Mouse (Mus musculus): ENCODE data around the gene Grik3. TPM values are rescaled to one million over a fixed set of nuclear protein-coding genes. Genes with fewer than 3 reads are reported as not detected.

The Grik3 gene
- polyA plus RNA-seq, 1 experiment: 29.5 TPM

DNA sequence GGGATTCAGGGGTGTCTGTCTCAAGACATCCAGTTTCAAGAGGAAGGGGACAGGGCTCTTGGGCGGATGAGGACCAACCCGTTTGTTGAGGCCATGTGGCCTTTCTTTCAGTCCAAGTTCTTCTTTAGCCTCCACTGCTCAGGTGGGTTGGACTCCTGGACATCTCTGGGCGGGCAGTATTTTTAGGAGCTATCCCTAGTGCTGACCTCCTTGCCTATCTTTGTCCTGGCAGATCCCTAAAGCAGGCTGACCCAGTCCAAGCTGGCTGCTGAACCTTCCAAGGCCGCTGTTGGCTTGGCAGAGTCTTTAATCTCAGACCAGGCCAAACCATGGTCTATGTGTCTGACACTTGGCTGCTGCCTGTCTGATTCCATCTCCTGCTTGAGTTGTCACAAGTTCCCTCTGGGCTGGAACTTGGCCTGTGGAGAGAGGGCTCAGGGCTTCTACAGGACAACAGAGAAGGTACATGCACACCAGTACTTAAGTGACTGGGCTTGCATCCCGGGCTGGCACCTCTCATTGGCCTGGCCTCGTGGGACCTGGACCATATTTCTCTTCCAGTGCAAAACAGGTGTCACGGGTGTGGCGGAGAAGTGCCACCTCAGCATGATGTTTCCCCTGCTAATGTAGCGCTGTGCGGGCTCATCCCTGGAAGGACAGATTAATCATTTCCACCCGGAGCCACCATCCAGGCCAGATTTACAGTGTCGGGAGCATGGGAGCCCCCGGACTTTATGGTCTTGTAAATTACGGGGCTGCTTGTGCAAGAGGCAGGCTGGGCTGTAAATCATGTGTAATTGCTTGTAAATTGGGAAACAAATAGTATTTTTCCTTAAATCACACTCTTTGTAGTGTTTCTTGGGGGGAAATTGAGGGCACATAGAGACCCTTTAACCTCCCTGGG is 66.2 kb downstream of the Grik3 start:
- no peak for TF ChIP-seq CTCF (IDR thresholded peaks at IDR 0.05; ENCODE audit: extremely low read depth, insufficient read depth, low read length)

DNA sequence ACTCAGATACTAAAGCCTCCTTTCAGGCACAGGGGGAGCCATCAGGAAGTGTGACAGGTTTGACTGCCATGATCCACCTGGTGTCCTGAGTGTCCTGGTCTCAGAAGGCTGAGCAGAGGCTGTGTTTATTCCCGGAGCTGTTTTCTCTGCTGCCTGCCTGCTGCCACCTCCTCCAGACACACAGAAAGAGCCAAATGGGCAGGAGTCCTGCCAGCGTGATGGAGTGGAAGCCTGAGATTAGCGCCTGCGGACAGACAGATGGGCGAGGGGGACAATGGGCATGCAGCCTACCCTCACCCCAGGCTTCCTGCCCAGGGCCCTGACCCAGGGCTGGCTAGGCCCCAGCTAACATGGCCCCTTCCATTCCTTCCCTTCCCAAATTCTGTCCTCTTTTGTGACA is 69.1 kb downstream of the Grik3 start:
- TF ChIP-seq POLR2A (IDR thresholded peaks at IDR 0.05; ENCODE audit: extremely low read depth, insufficient read depth, low read length) (no peak), CTCF (IDR thresholded peaks at IDR 0.05; ENCODE audit: extremely low read depth, insufficient read depth, low read length) (no peak)
- no peak overlapping the region for H3K27ac ChIP-seq (ENCODE audit: insufficient read depth, low read length)
- peaks cover 4% of the 10 kb centered on the region for H3K4me1 ChIP-seq (ENCODE audit: control insufficient read depth, insufficient read depth, low read length)
- no peak overlapping the region for H3K4me3 ChIP-seq (ENCODE audit: insufficient read depth, low read length)

More for the DNA sequence above, 66.2 kb downstream of the Grik3 start:
- Histone ChIP-seq H3K27ac (ENCODE audit: insufficient read depth, low read length) (no peak overlapping the region), H3K4me1 (ENCODE audit: control insufficient read depth, insufficient read depth, low read length) (peaks cover 4% of the 10 kb centered on the region), H3K4me3 (ENCODE audit: insufficient read depth, low read length) (no peak overlapping the region)

- Histone ChIP-seq H3K4me1 (ENCODE audit: control insufficient read depth, insufficient read depth, low read length) (peaks cover 2% of the 10 kb centered on the region), H3K27ac (ENCODE audit: insufficient read depth, low read length) (no peak overlapping the region)
Measured at GRCm38 (mm10) chr4:125560806-125561205, 70.3 kb downstream of the Grik3 start.

GRCm38 (mm10) chr4:125563579-125563978 is 73.1 kb downstream of the Grik3 start:
- TF ChIP-seq CTCF (IDR thresholded peaks at IDR 0.05; ENCODE audit: extremely low read depth, insufficient read depth, low read length): no peak
- no peak for TF ChIP-seq POLR2A (IDR thresholded peaks at IDR 0.05; ENCODE audit: extremely low read depth, insufficient read depth, low read length)
- Histone ChIP-seq H3K4me1 (ENCODE audit: control insufficient read depth, insufficient read depth, low read length) (peaks cover 2% of the 10 kb centered on the region), H3K27ac (ENCODE audit: insufficient read depth, low read length) (no peak overlapping the region), H3K4me3 (ENCODE audit: insufficient read depth, low read length) (no peak overlapping the region)

More at GRCm38 (mm10) chr4:125560806-125561205, 70.3 kb downstream of the Grik3 start:
- TF ChIP-seq CTCF (IDR thresholded peaks at IDR 0.05; ENCODE audit: extremely low read depth, insufficient read depth, low read length) (no peak), POLR2A (IDR thresholded peaks at IDR 0.05; ENCODE audit: extremely low read depth, insufficient read depth, low read length) (no peak)
- no peak overlapping the region for H3K4me3 ChIP-seq (ENCODE audit: insufficient read depth, low read length)

- H3K4me3 ChIP-seq (ENCODE audit: insufficient read depth, low read length): no peak overlapping the region
- peaks cover 2% of the 10 kb centered on the region for H3K4me1 ChIP-seq (ENCODE audit: control insufficient read depth, insufficient read depth, low read length)
- no peak for TF ChIP-seq POLR2A (IDR thresholded peaks at IDR 0.05; ENCODE audit: extremely low read depth, insufficient read depth, low read length)
- TF ChIP-seq CTCF (IDR thresholded peaks at IDR 0.05; ENCODE audit: extremely low read depth, insufficient read depth, low read length): no peak
- H3K27ac ChIP-seq (ENCODE audit: insufficient read depth, low read length): no peak overlapping the region
Measured at GRCm38 (mm10) chr4:125564008-125564710, 73.7 kb downstream of the Grik3 start.

- TF ChIP-seq POLR2A (IDR thresholded peaks at IDR 0.05; ENCODE audit: extremely low read depth, insufficient read depth, low read length): no peak
- TF ChIP-seq CTCF (IDR thresholded peaks at IDR 0.05; ENCODE audit: extremely low read depth, insufficient read depth, low read length): 0 out of 2 replicates have a peak, but pooled peaks have one; percentile 8
- Histone ChIP-seq H3K27ac (ENCODE audit: insufficient read depth, low read length) (no peak overlapping the region), H3K4me1 (ENCODE audit: control insufficient read depth, insufficient read depth, low read length) (no peaks in the 10 kb centered on the region), H3K4me3 (ENCODE audit: insufficient read depth, low read length) (no peak overlapping the region)
Measured at GRCm38 (mm10) chr4:125565711-125566439, 75.4 kb downstream of the Grik3 start.

- no peak overlapping the region for H3K27ac ChIP-seq (ENCODE audit: insufficient read depth, low read length)
- no peak overlapping the region for H3K4me3 ChIP-seq (ENCODE audit: insufficient read depth, low read length)
- 0 out of 2 replicates have a peak, but pooled peaks cover under 1% of the 10 kb centered on the region for H3K4me1 ChIP-seq (ENCODE audit: control insufficient read depth, insufficient read depth, low read length)
- TF ChIP-seq POLR2A (IDR thresholded peaks at IDR 0.05; ENCODE audit: extremely low read depth, insufficient read depth, low read length) (no peak), CTCF (IDR thresholded peaks at IDR 0.05; ENCODE audit: extremely low read depth, insufficient read depth, low read length) (no peak)
Measured at GRCm38 (mm10) chr4:125568210-125568609, 77.7 kb downstream of the Grik3 start.

DNA sequence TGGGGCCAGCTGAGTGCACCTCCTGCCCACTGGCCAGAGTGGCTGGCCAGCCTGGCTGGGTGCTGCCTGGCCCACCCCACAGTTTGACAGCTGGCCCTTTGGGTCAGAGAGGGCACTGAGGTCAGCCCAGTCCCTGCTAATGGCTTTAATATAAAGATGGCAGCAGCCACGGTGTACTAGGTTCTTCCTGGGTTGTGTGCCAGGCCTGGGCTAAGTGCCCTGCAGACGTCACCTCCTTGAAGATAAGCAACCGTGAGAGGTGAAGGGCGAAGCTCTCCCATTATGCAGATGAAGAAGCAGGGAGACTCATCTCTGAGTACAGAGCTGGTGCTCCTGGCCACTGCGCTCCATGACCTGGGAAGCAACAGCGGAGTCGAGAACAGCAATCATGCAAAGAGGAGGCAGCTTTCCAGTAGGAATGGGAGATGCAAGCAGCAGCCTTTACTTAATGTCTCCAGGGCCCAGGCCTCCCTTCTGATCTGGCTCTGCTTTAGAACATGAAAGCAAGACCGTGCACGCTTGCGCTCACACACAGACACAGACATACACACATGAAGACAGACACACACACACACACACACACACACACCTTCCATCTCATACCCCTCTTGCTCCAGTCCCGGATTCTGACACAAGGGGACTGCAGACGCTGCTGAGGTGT is 81.3 kb downstream of the Grik3 start:
- H3K4me3 ChIP-seq (ENCODE audit: insufficient read depth, low read length): no peak overlapping the region
- TF ChIP-seq POLR2A (IDR thresholded peaks at IDR 0.05; ENCODE audit: extremely low read depth, insufficient read depth, low read length) (no peak), CTCF (IDR thresholded peaks at IDR 0.05; ENCODE audit: extremely low read depth, insufficient read depth, low read length) (no peak)
- H3K27ac ChIP-seq (ENCODE audit: insufficient read depth, low read length): no peak overlapping the region
- H3K4me1 ChIP-seq (ENCODE audit: control insufficient read depth, insufficient read depth, low read length): 0 out of 2 replicates have a peak, but pooled peaks cover 2% of the 10 kb centered on the region

GRCm38 (mm10) chr4:125572312-125572663 is 81.8 kb downstream of the Grik3 start:
- Histone ChIP-seq H3K4me1 (ENCODE audit: control insufficient read depth, insufficient read depth, low read length) (0 out of 2 replicates have a peak, but pooled peaks cover 2% of the 10 kb centered on the region), H3K4me3 (ENCODE audit: insufficient read depth, low read length) (no peak overlapping the region), H3K27ac (ENCODE audit: insufficient read depth, low read length) (no peak overlapping the region)
- TF ChIP-seq POLR2A (IDR thresholded peaks at IDR 0.05; ENCODE audit: extremely low read depth, insufficient read depth, low read length) (no peak), CTCF (IDR thresholded peaks at IDR 0.05; ENCODE audit: extremely low read depth, insufficient read depth, low read length) (no peak)

Measured in cortical plate, adult 2 months (tissue).